ENCODE assay signal across 27 mouse cellular contexts in the genomic region with DNA sequence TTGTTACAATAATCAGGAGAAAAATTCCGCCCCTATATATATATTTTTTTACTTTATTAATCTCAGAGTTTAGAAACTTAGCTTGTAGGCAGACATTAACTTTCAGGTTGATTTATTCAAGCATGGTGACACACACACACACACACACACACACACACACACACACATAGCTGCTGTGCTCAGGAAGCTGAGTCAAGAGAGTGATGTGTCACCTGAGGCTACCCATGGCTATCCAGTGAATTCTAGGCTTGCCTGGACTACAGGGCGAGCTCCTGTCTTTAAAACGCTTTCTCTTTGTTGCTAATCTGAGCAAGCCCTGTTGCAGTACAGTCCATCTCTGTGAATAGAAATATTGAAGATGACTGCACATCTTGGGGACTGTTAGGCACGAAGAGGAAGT.
DNase-seq lines count a peak whose midpoint lies in the region; ATAC-seq lines count a peak whose summit lies in the region.
"Had no signal": no experiment of that assay in that cellular context is flagged by ENCODE, and none has a peak within 500 bp of the region (broad histone marks: within the 10 kb centered on the region; RNA-seq: fewer than 3 reads in every experiment).

No protein-coding gene starts in this region.

- H3K4me2 ChIP-seq in hindbrain, embryonic 14.5 days (replicated peaks): no peak overlapping the region
- H3K4me2 ChIP-seq: embryonic facial prominence, embryonic 13.5 days; embryonic facial prominence, embryonic 15.5 days; forebrain, embryonic 12.5 days had no signal

- no peak overlapping the region for H3K4me3 ChIP-seq in hindbrain, embryonic 14.5 days (replicated peaks; ENCODE audit: low read length)
- H3K4me3 ChIP-seq: embryonic facial prominence, embryonic 13.5 days; embryonic facial prominence, embryonic 15.5 days; erythroblast, embryonic 14.5 days; forebrain, embryonic 10.5 days; forebrain, embryonic 12.5 days had no signal

- H3K36me3 ChIP-seq in hindbrain, embryonic 14.5 days (replicated peaks; ENCODE audit: control insufficient read depth, insufficient read depth): no peaks in the 10 kb centered on the region
- H3K36me3 ChIP-seq: embryonic facial prominence, embryonic 13.5 days; embryonic facial prominence, embryonic 15.5 days; forebrain, embryonic 10.5 days; forebrain, embryonic 12.5 days; G1E had no signal

- H3K27ac ChIP-seq in hindbrain, embryonic 14.5 days: no peak overlapping the region
- H3K27ac ChIP-seq: embryonic facial prominence, embryonic 13.5 days; embryonic facial prominence, embryonic 15.5 days; forebrain, embryonic 10.5 days; forebrain, embryonic 12.5 days had no signal

- no peaks in the 10 kb centered on the region for H3K27me3 ChIP-seq in hindbrain, embryonic 14.5 days (ENCODE audit: control insufficient read depth, insufficient read depth, low read length)
- H3K27me3 ChIP-seq: CH12.LX; embryonic facial prominence, embryonic 13.5 days; embryonic facial prominence, embryonic 15.5 days; Patski had no signal

- DNase-seq in heart, adult 11 months: peak; percentile 73
- no peak for DNase-seq in heart, adult 8-10 months (ENCODE audit: low spot score)
- DNase-seq in 3134 (ENCODE audit: extremely low read depth, insufficient read length, low spot score) (peak; percentile 26), 416B (ENCODE audit: low read depth) (peak; percentile 73)
- no peak for DNase-seq in frontal cortex, postnatal 10 days (ENCODE audit: low spot score in 2 of 2)
- no peak for DNase-seq in hindbrain, embryonic 14.5 days (ENCODE audit: low spot score)
- DNase-seq: adrenal gland, adult 8-10 months; adrenal gland, postnatal 14 days; B cell, adult 2 months; cerebellum, adult 11-12 months; cerebellum, adult 2 months; cerebellum, adult 9-10 months; cerebellum, postnatal 14 days; cerebellum, postnatal 36 days; embryo, embryonic 11 days had no signal

- 86% methylated on average over 4 of the region's 4 CpGs for WGBS in hindbrain, embryonic 14.5 days

- peaks cover 5% of the 10 kb centered on the region; the same call in 1 of the 2 replicates for H3K4me1 ChIP-seq in hindbrain, embryonic 14.5 days (replicated peaks; ENCODE audit: control insufficient read depth, insufficient read depth, low read length)

- no peak for ATAC-seq in hindbrain, embryonic 14.5 days (ENCODE audit: low FRiP score)
- ATAC-seq: activated CD4-positive, CD25-positive, alpha-beta regulatory T cell, adult 4 months; CD4-positive, CD25-positive, alpha-beta regulatory T cell, adult 4 months; forebrain, embryonic 14.5 days; forebrain, embryonic 16.5 days; Patski had no signal

- no peaks in the 10 kb centered on the region for H3K9me3 ChIP-seq in hindbrain, embryonic 14.5 days (ENCODE audit: control insufficient read depth, low read length)
- H3K9me3 ChIP-seq: embryonic facial prominence, embryonic 13.5 days; embryonic facial prominence, embryonic 15.5 days; forebrain, embryonic 10.5 days; forebrain, embryonic 12.5 days; G1E had no signal

- H3K9ac ChIP-seq in hindbrain, embryonic 14.5 days: no peak overlapping the region
- H3K9ac ChIP-seq: embryonic facial prominence, embryonic 13.5 days; embryonic facial prominence, embryonic 15.5 days; forebrain, embryonic 12.5 days had no signal

Comparison
In these comparisons a context has a peak if more than half of its experiments do, and no peak if none do; other contexts are left out.
1. DNase-seq: peak in heart, adult 11 months (single experiment), 3134 (single experiment) and 416B (single experiment); none in heart, adult 8-10 months (single experiment), frontal cortex, postnatal 10 days (0 of 2) and hindbrain, embryonic 14.5 days (single experiment).